Mouse (Mus musculus): Measurements from ENCODE around the gene Rcn1. TPM values are rescaled to one million over a fixed set of nuclear protein-coding genes. Genes with fewer than 3 reads are reported as not detected.

The Rcn1 gene
- total RNA-seq (2021), result 10 to 100 TPM; 36.6 to 43.5 TPM

DNA sequence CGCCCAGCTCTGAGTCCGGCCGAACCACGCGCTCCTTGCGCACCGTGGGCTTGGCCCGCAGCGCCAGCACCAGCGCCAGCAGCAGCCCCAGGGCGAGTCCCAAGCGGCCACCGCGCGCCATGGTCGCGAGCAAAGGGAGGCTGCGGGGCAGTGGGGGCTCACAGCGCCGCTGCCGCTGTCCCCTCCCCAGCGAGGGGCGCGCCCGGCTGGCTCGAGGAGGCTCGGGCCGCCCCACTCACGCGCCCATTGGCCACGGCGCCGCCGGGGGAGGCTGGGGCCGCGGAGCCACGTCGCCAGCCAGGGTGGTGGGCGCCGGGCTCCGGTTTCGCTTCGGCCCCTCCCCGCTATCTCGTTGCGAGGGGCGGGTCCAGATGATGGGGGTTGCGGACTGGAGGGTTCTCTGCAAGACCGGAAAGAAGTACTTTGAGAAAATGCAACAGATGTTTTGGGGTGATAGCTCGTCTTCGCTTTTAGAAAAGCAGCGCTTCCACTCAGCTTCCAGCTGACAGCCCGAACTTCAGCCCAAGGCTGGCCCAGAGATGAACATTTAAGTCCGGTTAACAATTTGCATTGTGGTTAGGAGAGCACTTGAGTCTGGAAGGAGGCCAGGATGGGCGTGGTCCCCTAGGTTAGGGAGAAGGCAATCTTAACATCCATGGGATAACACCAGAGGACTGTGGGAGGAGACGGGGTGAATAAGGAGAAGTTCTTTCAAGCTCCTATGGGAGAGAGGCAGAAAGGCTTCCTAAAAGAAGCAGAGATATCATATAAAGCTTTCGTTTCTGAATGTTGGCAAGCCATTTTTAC, at the start of gene Rcn1:
Gene Rcn1, minus strand, starts transcription at position 235 of the 807 bp plus-strand sequence.
- intact Hi-C loops (cut with DNase I), result no loop called here
- peak; percentile 84 for DNase-seq

GRCm38 (mm10) chr2:105444072-105444471, 45.0 kb upstream of the Rcn1 start:
- peak; percentile 42 for DNase-seq
- intact Hi-C loops (cut with DNase I), result no loop called here

GRCm38 (mm10) chr2:105439022-105439421, 39.9 kb upstream of the Rcn1 start:
- no peak for DNase-seq
- intact Hi-C loops (cut with DNase I), result no loop called here

- no peak for DNase-seq
- intact Hi-C loops (cut with DNase I), result no loop called here
Observed at GRCm38 (mm10) chr2:105438525-105438924, 39.4 kb upstream of the Rcn1 start.

- intact Hi-C loops (cut with DNase I), result no loop called here
- DNase-seq, result no peak
Observed at GRCm38 (mm10) chr2:105432927-105433326, 33.8 kb upstream of the Rcn1 start.

- DNase-seq, result no peak
- intact Hi-C loops (cut with DNase I), result no loop called here
Observed at GRCm38 (mm10) chr2:105430373-105430772, 31.3 kb upstream of the Rcn1 start.

DNA sequence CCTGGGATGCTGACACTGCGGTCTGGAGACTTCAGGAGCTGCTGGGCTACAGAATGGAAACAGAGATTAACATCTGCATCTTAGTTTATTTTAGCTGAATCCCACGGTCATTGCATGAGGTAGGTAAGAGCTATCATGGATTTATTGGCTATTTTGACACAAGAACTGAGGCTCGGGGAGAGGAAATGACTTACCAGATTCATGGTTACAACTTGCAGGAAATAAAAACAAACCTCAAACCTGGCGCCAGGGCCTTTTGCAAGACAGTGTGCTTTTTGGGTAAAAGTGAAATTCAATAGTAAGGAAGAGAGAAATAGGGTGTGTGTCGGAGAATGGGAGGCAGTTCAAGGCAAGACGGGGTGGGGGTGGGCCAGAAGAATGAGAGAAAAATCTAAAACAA, 30.8 kb upstream of the Rcn1 start:
- no peak for DNase-seq
- intact Hi-C loops (cut with DNase I), result loop anchor here (5.0 kb wide), 1 partner anchor 93 kb away; no protein-coding TSS in a partner anchor

DNA sequence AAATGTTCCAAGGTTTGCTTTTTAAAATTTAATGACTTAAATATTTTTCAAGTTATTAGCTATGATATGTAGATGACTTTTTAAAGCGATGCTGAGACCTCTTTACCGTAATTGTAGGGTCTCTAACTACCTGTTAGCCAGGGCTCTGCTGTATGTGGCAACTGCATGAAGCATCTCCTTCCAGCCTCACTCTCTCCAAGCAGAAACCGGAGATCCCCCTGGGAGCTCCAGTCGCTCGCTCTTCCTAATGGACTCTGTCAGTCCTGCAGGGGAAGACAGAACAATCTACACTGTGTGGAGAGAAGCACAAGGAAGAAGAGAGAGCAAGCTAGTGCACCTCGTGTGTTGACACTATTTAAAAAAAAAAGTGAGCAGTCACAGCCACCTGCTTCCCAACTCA, 29.3 kb upstream of the Rcn1 start:
- DNase-seq, result no peak
- intact Hi-C loops (cut with DNase I), result loop anchor here (5.0 kb wide), 1 partner anchor 91 kb away; no protein-coding TSS in a partner anchor

DNA sequence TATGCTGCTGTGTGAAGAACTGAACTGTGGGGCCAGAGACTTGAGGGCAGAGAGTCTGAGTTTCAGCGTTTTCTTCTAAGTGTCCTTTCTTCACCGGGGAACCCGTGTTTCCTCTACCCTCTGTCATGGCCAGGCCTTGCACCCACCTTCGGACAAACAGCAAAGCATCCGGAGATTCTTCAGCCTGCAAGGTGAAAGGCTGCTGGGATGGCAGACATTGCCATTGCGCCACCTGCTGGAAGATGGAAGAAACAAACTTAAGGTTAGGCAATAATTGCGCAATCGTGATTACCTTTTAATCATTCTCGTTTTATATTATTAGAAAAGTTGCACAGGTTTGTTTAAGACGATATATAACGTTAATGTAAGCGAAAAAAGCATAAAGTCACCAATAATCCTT, 28.9 kb upstream of the Rcn1 start:
- intact Hi-C loops (cut with DNase I), result loop anchor here (5.0 kb wide), 1 partner anchor 91 kb away; no protein-coding TSS in a partner anchor
- DNase-seq, result peak; percentile 78

- DNase-seq, result no peak
- intact Hi-C loops (cut with DNase I), result loop anchor here (2.0 to 5.0 kb wide), 2 partner anchors 90 to 171 kb away; no protein-coding TSS in a partner anchor
Observed at GRCm38 (mm10) chr2:105427447-105427846, 28.3 kb upstream of the Rcn1 start.

GRCm38 (mm10) chr2:105418629-105419227, 19.6 kb upstream of the Rcn1 start:
- no peak for DNase-seq
- intact Hi-C loops (cut with DNase I), result no loop called here

- intact Hi-C loops (cut with DNase I), result no loop called here
- no peak for DNase-seq
Observed at GRCm38 (mm10) chr2:105417663-105418062, 18.5 kb upstream of the Rcn1 start.

DNA sequence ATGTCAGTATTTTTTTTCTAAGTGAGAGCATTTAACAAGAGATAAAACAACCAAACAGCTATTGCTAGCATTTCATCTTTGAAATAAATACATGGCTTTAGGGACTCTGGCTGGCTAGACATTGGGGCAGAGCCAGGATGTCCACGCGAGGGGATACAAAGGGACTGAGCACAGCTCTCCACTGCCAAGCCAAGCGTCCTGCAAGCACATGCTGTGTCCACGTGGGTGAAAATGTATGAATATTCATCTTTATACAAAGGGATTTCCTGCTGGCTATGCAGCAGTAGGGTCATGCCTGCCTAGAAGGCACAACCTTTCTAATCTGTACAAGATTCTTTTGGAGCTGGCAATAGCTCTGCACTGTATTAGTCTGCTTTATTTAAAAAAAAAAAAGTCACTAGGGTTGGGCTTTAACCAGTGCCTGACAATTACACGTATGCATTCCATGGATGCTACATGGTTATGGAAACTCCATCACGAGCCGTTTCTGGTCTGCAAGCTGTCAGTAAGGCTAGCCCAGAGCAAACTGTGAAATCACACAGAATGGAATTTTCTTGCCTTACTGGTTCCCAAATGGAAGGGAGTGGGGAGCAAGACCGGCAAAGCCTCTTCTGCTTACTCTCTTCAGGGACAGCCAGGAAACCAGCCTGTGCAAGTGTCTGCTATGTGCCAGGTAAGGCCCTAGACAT, 17.7 kb upstream of the Rcn1 start:
- DNase-seq, result peak; percentile 75
- intact Hi-C loops (cut with DNase I), result no loop called here

DNA sequence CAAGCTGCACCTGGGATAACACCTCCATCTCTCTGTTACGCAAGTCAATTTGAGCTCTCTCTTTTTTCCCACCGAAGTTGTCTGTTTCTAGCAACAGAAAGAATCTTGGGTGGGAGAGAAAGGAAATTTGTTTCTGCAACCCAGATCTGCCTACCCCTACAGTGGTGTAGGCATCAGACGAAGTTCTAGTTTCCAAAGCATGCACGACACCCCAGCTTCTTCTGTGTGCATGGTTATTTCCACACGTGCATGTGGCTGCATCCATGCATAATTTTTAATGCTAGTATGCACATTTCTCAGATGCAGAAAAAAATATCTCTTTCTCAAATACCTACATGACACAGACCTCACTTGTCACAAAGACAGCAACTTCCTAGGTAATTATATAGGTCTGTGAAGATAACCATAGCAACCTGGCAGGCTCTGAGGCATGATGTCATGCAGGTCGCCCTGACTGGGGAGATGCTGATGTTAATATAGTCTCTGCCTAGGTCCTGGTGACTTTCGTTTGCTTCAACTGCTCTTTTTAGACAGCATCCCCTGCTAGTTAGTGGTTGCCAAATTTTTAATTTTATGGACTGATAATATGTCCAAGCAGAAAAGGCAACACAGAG, 17.0 kb upstream of the Rcn1 start:
- DNase-seq, result no peak
- intact Hi-C loops (cut with DNase I), result no loop called here

- intact Hi-C loops (cut with DNase I), result no loop called here
- no peak for DNase-seq
Observed at GRCm38 (mm10) chr2:105414309-105414708, 15.2 kb upstream of the Rcn1 start.

- DNase-seq, result no peak
- intact Hi-C loops (cut with DNase I), result no loop called here
Observed at GRCm38 (mm10) chr2:105409253-105409652, 10.1 kb upstream of the Rcn1 start.

DNA sequence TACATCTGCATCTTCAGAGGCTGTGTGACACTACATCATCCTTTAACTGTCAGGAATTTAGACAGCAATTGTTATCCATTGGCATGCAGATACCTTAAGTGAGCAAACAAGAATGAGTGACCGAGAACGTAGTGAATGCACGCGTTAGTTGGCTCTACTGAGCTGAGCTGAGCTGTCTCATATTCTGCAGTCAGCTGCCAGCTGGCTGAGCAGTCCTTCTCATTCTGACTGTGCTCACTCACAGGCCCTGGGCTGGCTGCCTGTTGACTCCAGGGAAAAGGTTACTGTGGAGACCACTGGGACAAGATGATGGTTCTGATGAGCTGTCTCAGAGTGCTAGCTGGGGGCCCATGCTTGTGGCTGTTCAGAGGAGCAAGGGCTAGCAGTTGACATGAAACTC, 9.4 kb upstream of the Rcn1 start:
- peak; percentile 77 for DNase-seq
- intact Hi-C loops (cut with DNase I), result no loop called here

DNA sequence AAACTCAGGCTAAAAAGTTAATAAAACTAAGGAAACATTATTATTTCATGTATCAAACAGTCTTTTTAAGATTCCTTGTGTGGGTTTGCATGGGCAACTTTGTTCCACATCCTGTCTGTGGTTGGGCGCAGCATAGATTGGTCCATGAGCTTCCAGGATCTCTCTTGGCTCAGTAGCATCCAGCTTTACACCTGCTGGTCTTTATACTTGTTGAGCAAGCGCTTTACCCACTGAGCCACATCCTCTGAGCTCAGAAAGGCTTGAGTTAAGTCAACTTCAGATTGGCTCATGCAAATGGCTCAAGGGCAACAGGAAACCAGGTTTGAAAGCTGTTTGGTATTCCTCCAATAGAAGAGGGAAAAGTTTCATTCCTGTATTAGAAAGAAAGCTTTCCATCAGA, 3.1 kb upstream of the Rcn1 start:
- intact Hi-C loops (cut with DNase I), result no loop called here
- DNase-seq, result no peak

DNA sequence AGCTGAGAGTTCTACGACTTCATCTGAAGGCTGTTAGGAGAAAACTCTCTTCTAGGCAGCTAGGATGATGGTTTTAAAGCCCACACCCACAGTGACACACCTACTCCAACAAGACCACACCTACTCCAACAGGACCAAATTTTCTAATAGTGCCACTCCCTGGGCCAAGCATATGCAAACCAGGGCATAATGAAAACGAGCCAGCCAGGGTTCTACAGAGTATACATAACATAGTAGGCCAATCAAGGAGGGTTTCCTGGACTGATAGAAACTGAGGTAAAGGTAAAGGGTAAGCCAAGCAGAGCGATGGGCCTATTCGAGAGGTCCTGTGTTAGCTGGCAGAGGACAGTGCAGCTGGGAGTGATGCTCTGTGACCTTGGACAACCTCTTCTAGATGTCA, 1.4 kb upstream of the Rcn1 start:
- intact Hi-C loops (cut with DNase I), result no loop called here
- no peak for DNase-seq

DNA sequence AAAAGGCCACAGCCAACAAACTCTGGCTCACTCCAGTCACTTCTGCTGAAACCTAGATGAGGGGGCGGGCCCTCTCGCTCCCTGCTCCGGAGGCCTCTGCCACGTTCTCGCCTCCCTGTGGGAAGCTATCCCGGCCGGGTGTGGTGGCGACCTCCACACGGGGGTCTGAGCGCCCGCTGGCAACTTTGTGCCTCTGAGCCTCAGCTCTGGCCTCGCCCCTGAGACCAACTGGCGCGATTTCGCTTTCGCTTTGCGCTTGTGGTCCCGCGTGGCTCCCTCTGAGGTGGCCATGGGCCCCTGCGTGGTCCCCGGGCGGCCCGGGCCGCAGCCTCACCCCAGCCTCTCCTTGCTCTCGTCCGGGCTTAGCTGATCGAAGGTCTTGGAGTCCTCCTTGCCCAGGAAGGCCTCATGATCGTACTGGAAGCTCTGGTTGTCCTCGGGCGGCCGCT, 459 bp downstream of the Rcn1 start:
- DNase-seq, result peak; percentile 39
- intact Hi-C loops (cut with DNase I), result no loop called here

All from left cerebral cortex, postnatal 4 days (tissue).